Mouse (Mus musculus) heart, adult 2 months (tissue): ENCODE data around the gene Tbc1d30.

ENCODE experiments used
- CTCF ChIP-seq: fragments of 200-600 bp; IDR thresholded peaks from 2 replicates; pipeline ENCODE4 v1.8.1; 2022; ENCODE audit warnings: antibody characterized with exemption, mild to moderate bottlenecking, moderate library complexity
- EP300 ChIP-seq: fragments of 200-500 bp; IDR thresholded peaks from 2 replicates; pipeline ENCODE4 v1.6.1; 2011; ENCODE audit warnings: low read depth, low read length, control low read depth; ENCODE audit not compliant: insufficient read depth
- POLR2A ChIP-seq: fragments of 200-500 bp; IDR thresholded peaks from 2 replicates; pipeline ENCODE4 v1.6.1; 2011; ENCODE audit warnings: mild to moderate bottlenecking, low read depth, low read length, control low read depth; ENCODE audit not compliant: insufficient read depth

DNA sequence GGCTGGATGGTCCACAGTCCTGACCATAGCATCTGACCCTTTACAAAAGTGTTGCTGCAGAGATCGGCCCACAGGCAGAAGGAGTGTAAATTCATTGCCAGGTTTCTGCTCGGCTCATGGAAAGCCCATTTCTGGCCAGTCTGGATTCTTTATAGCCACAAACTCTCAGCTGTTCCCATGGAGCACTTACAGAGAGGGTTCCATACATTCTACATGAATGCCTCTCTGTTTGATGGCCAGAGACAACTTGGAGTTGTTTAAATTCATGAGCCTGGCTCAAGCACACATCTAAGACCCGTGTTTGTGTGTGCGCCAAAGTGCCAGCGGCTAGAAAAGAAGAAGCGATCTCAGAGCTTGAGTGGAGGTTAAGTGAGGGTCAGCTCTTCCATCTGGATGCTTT is 43.2 kb upstream of the Tbc1d30 start:
- no peak for TF ChIP-seq CTCF
- no peak for TF ChIP-seq POLR2A
- no peak for TF ChIP-seq EP300
